Mouse (Mus musculus) left cerebral cortex, postnatal 10 days (tissue): ENCODE data around the gene Them5. TPM values are rescaled to one million over a fixed set of nuclear protein-coding genes. Genes with fewer than 3 reads are reported as not detected.

Source experiments
- DNase-seq, 2 experiments: peaks; one replicate each; pipeline ENCODE4 v3.0.0; 2021 to 2022; ENCODE audit warnings: low spot score in 2 of 2, mixed read lengths in 1 of 2; ENCODE audit errors: extremely low spot score in 1 of 2
- intact Hi-C: fragments of 180-260 bp; cut with DNase I; formaldehyde crosslinking; loops from one replicate; pipeline ENCODE4 v1.15.1; 2025
- total RNA-seq, 2 experiments: library from RNA; stranded (reverse); gene quantifications; 2 replicates each; pipeline ENCODE4 v1.2.3; 2021

The Them5 gene
- total RNA-seq, 2 experiments from 2014 or later, result not detected

- no peak for DNase-seq
- intact Hi-C loops, result no loop called here
Observed at GRCm38 (mm10) chr3:94392128-94392527, 50.2 kb downstream of the Them5 start.

- intact Hi-C loops, result no loop called here
- no peak for DNase-seq
Observed at GRCm38 (mm10) chr3:94393049-94393448, 51.1 kb downstream of the Them5 start.

DNA sequence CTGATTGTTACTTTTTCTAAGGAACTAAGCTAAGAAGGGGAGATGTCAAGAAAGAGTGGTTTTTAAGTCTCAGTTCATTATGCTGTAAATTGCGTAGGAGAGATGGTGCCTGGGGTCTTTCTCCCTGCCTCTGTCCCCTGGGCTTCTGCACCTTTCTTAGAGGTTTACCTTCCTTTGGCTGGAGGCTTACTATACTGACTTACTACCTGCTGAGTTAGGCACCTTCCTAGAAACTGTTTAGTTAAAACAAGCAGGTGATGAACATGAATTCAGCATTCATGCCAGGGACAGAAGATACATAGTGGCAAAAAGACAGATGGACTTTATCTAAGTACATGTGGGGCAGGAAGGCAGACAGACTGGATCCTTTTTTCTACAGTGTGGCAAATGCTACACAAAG lies 54.4 kb downstream of the Them5 start:
- intact Hi-C loops, result no loop called here
- no peak for DNase-seq

DNA sequence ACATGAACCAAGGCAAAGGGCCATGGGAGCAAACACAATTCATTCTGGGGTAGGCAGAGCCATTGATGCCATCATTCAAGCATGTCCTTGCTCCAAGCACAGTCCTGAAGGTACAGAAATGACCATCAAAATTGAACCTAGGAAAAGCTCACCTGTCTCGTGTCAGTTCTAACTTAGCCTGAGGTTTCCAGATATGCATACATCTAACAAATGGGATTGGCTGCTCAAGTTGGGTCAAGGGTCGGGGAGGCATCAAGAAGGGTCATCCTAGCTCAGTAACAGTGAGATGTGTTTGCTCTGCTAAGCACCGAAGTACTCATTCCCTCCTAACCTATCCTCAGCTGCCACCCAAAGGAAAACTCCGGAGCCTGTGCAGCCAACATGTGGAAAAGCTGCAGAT lies 55.0 kb downstream of the Them5 start:
- no peak for DNase-seq

More for the DNA sequence above, 55.0 kb downstream of the Them5 start:
- intact Hi-C loops, result no loop called here

Other genes starting within 250 kb of the Them5 start
- gene Gm10696, start 163.9 kb upstream of the Them5 start, total RNA-seq, result not detected
- not detected for gene Gm5286, start 145.4 kb upstream of the Them5 start, total RNA-seq
- under 1 TPM in 1 of 2 experiments, not detected in 1; 0.32 TPM for gene Gm4778, start 78.1 kb upstream of the Them5 start, total RNA-seq
- gene Them4, start 32.0 kb upstream of the Them5 start, total RNA-seq, result 10 to 100 TPM; 26.5 to 29.2 TPM
- gene C2cd4d, start 20.3 kb downstream of the Them5 start, total RNA-seq, result under 1 TPM; 0.71 to 0.81 TPM
- under 1 TPM in 1 of 2 experiments, not detected in 1; 0.30 TPM for gene Rorc, start 30.7 kb downstream of the Them5 start, total RNA-seq
- gene Lingo4, start 56.4 kb downstream of the Them5 start, total RNA-seq, result under 1 TPM; 0.67 to 0.94 TPM
- gene Tdrkh, start 71.2 kb downstream of the Them5 start, total RNA-seq, result 10 to 100 TPM; 39.0 to 40.0 TPM
- gene Mrpl9, start 101.2 kb downstream of the Them5 start, total RNA-seq, result 10 to 100 TPM; 39.8 to 41.2 TPM
- gene Oaz3, start 101.8 kb downstream of the Them5 start, total RNA-seq, result not detected
- gene Celf3, start 136.2 kb downstream of the Them5 start, total RNA-seq, result 100 to 1,000 TPM; 242 to 260 TPM
- gene Riiad1, start 138.2 kb downstream of the Them5 start, total RNA-seq, result 1 to 10 TPM; 6.8 to 8.7 TPM
- 10 to 100 TPM; 86.0 to 90.2 TPM for gene Snx27, start 240.6 kb downstream of the Them5 start, total RNA-seq